Mouse (Mus musculus) ZHBTc4 (cell line): Measurements from ENCODE around the gene Mkks.
A peak's percentile ranks its signal among the peaks of the same experiment; 100 is the strongest.

ENCODE experiments used
- DNase-seq: peaks from one replicate; pipeline ENCODE4 v3.0.0-alpha.2; 2011; ENCODE audit warnings: low read depth, low spot score

Gene Mkks

DNA sequence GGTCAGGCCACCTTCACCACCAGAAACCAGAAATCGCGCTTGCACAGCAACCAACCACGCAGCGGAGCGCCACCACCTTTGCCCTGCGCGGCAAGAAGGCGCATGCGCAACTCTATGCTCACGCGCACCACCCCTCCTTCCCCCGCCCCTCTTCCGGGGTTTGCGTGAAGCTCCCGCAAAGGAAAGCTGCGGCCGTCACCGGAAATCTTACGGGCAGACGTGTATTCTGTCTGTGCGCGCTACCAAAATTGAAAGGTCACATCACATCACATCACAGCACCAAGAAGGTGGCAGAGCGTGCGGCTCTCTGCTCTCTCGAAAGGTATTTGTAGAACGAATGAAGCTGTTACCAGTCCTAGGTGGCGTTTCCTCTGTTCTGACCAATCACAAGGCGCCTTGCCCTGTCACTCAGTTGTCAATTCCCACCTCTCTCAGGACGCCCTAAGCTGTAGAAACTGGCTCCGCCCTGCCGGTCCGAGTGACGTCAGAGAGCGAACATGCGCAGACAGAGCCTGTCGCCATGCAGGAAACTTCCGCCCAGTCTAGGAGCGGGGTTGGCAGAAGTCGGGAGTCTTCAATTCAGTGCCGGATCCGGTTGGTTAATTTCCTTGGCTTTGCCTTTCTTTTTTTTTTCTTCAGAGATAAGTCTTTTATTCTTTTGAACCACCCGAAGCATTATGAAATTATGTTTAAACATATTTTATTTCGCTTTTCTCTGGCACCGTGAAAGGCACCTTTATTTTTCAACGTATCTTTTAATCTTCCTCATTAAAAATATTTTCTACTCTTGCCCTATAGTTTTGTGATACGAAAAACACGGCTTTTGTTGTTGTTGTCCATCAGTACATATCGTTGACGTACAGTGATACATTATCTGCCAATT is at the start of gene Mkks, which contains the start of the genes Slx4ip and AL731706.1:
Gene Mkks (minus strand): TSS at position 322 of the 883 bp plus-strand sequence.
Gene Slx4ip (plus strand): TSS at position 151 of the 883 bp plus-strand sequence.
Gene AL731706.1 (minus strand): TSS at position 322 of the 883 bp plus-strand sequence.
- peak; percentile 99 for DNase-seq

DNA sequence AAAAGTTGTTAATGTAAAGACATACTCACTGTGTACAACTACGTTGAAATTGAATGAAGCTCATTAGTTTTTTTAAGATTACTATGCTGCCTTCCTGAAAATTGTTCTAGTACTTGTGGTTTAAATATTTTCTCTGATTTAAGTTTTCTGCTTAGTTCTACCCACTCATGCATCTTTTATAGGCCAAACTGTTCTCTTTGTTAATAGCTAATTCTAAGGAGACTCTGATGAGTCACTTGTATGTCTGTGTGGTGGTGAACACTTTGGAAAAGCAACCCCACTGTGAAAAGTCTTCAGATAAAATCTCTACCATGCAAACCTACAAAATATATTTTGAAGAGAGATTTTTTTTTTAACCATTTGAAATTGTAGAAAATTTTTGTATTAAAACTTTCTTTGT is 47.1 kb upstream of the Mkks start:
- no peak for DNase-seq

DNA sequence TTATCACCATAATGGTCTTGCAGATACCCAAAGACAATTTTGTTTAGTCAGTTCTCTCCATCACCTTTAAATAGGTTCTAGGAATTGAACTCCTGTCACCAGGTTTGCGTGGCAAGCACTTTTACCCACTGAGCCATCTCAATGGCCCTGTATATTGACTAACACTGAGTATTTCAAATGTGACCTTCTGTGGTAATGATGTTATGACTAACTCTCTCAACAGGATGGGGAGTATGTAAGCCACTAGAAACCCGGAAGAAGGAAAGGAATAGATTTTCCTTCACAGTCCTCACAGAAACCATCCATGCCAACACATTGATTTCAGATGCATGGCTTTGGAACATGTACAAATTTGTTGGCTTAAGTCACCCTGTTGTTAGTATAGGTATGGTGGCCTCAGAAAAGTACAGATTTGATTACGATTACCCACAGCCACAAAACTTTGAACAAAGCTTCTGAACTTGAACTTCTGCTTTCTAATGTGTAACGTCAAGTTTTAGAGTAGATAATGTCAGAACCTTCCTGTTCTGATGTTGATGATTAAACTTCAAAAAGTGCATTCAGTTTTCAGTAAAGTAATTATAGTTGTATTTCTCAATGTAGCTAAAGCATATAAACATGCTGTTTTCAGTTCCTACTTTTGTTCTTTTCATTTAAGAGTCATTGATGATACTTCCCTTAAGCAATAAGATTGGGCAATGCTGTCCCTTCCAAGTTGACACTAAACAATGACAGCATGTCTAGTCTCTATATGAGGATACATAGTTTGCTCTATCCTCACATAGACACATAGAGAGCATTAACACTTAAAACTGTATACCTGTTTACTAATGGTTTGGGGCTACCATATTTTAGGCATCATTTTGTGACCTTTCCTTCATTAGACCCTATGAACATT is 45.5 kb upstream of the Mkks start:
- no peak for DNase-seq

DNA sequence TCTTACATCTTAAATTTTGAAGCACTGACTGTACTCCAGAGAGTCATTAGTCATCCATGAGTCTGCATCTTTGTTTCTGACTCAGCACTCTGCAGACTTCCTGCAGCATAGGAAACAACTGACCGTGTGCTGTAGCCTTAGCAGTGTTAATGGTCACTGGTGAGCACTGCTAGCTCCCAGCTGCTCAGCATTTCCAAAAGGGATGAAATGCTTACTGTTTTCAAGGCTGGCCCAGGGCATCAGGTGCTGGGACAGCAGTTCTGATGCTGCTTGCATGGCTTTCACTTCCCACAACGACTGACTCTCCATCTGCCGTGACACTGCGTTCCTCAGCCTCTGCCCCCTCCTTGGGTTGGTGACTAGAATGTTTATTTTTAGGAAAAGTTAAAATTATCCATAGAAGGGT is 29.8 kb upstream of the Mkks start:
- no peak for DNase-seq

DNA sequence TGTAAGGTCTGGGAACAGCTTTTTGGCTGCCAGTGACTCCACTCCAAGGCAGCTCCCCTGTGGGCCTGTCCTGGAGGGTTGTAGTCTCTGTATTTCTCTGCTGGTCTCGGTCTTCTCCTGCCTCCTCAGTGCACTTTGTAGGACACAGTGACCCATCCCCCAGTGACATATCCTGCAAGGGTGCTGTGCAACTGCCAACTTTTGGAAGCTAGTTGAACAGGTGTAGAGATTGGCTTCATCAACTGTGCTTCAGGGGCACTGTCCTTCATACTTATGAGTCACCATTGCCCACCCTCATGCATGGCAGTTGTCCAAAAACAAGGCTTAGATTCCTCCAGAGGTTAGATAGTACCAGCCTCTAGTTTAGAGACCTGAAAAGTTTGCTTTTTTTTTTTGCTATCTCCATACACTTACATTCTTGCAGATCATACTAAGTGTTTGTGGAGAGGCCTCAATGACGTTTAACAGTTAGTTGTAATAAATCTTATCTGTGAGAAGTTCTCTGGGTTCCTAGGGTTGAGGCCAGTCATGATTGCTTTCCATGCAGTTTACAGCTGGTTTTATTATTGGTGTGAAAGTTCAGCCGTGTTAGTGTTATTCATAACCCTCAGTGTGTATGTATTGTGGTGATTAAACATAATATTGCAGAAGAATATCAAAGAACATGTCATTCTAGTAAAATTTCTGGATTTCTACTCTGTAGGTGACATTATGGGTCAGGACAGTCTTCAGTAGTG is 29.2 kb upstream of the Mkks start:
- no peak for DNase-seq

DNA sequence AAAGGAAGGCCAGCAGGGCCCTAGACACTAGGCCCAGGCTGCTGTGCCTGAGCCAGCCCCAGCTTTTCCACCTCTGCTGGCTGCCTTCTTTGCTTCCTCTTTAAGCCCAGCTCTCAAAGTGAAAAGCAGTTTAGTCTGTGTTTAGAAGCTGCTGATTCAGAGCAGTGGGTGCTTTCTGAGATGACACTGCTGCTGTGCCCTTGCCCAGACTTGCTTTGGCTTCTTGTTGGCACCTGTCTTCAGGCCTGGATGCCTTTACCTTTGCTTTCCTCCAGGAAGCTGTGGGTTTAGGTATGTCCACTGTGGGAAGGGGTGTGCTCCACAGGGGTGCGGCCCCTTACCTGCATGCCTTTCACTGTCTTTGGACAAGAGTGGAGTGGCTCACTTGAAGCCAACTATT is 28.2 kb upstream of the Mkks start:
- DNase-seq: peak; percentile 37

DNA sequence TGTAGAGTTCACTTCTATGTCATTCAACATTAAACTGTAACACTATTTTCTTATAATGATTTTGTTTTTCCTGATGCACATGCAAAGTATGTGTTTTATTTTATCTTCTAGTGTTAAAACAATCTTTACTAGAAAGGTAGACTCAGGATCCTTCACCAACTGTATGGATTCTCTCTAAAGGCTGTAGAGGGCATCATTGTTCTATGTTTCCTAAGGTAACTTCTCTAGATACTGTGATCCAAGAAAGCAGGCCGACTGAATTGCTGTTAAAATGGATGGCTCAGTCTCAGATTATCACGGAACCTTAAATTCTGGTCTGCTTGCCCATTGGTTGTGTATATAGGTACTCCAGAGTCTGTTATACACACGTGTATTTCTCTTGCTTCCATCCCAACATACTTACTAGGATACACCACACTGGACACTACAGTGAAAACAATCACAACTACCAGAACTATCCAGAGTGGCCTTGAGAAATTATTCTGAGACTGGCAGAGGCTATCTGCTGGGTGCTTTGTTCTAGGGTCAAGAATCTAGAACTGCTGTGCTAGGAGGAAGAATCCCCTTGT is 23.2 kb upstream of the Mkks start:
- DNase-seq: no peak

DNA sequence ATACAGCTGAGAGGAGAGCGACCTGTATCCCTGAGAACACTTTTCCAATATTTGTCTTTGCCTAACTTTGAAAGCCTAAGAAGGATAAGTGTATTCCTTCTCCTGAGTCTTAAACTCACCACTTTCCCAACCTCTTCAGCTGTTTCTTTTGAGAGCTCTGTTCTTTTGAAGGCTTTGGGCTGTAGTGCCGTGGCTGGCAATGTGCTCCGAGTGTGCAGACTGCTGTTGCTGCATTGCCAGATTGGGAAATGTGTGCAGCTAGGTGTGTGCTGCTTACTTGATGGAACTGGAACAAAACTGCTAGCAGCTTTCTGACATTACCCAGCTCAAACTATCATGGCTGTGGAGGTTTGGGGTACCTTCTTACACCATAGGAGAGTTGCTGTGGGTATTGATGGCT is 21.8 kb upstream of the Mkks start:
- DNase-seq: no peak

DNA sequence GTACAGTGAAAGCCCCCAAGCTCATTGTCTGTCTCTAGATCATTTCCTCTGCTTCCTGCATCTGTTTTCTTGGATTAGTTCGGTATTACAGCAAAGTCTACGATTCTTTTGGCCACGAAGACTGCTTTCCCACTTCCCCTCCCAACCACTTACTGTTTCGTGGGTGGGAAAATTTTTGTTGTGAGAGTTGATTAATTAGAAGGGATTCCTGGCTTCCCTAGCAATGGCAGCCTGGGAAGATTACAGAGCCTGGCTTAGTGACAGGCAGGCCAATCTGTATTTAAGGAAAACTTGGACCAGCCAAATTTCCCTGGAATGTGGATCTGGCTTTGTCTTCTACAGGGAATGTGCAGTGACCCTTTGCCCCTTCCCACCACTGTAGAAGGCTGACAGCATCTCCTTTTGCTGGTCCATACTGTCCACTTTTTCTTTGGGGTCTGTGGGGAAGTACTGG is 20.8 kb upstream of the Mkks start:
- no peak for DNase-seq

DNA sequence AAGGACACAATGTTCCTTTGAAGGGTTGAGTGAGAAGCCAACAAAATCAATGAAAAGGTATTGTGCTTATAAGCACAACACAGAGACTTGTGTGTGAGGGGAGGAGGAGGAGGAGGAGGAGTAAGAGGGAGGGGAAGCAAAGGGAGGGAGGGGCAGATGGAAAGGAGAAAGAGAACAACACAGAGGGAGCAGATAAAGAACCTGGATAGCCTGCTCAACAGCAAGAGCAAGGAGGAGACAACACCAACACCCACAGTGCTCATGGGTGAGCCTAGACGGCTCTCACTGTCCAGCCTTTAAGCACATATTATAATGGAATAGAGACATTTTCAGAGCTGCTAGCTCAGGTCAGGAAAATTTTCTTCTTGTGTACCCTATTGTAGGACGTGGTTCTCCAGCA is 18.1 kb upstream of the Mkks start:
- no peak for DNase-seq

DNA sequence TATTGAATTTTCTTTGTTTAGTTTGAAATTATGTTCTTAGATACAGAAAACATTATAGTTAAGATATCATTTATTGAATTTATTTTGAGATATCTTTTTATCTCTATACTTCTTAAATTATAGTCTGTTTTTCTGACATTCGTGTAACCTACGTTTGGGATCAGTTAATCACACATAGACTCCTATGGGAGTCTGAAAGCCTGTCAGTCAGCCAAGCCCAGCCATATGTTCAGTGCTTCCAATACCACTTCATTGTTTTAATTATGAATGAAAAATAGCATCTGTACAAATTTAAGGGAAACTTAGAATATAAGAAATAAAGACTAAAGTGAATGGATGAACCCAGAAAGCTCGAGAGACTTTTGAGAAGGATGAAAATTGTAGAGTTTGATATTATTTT is 17.4 kb upstream of the Mkks start:
- no peak for DNase-seq

DNA sequence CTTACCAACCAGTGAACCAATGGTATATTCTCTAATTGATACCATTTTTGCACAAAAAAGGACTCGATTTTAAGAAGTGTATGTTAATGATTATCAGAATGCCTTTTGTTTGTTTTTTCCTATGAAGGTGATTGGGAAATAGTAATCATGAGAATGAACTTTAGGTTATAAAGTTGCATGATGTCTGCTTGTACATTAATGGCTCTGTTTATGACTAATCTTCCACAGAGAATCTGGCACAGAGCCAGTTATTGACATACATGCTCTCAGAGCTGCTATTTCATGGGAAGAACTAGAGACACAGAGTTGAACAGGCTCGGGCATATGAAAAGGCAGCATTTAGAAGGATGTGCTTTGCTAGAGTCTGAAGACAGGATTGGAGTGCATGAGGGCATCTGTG is 4.9 kb upstream of the Mkks start:
- DNase-seq: no peak

DNA sequence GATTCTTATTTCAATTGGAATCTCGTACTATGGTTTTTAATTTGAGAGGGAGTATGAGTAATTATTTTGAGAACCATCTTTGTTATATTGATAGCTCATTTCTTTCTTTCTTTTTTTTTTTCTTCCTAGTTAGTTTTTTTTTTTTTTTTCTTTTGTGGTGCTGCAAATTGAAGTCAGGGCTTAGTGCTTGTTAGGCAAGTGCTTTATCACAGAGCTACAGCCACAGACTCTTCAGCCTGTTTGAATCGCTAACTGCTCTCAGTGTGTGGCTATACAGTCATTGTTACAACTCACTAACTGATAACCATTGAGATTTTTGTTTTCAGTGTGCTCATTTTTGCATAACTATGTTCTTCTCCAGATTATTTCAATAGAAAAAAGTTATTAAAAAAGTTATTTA is 3.3 kb upstream of the Mkks start:
- DNase-seq: no peak

DNA sequence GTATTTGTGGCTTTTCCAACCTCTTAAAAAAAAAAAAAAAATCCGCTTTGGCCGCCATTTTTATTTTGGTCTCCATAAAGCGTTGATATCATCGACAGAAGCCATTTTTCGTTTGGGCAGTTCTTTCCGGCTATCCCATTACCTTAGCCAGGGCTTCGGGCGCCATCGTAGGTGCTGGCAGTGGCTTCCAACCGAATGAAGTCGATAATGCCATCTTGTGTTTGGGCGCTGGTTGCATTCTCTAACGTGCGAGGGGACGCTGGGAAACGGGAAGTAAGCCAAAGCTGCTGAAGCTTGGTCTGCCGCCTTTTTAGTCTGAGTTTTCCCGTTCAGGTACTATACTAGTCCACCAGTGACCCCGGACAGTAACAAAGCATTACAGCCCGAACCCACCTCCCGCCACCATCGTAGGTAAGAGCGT is 772 bp upstream of the Mkks start:
- DNase-seq: peak; percentile 97

DNA sequence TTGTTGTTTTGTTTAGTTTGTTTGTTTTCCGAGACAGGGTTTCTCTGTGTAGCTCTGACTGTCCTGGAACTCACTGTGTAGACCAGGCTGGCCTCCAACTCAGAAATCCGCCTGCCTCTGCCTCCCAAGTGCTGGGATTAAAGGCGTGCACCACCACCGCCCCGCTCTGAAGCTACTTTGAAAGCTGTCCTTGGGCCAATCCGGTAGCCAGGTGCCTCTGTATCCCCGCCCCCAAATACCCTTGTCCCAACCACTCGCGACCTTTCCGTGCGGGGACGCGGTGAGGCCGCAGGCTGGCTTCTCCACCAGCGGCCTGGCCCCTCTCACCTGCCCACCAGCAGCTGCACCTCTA is 497 bp downstream of the Mkks start:
- DNase-seq: peak; percentile 93

DNA sequence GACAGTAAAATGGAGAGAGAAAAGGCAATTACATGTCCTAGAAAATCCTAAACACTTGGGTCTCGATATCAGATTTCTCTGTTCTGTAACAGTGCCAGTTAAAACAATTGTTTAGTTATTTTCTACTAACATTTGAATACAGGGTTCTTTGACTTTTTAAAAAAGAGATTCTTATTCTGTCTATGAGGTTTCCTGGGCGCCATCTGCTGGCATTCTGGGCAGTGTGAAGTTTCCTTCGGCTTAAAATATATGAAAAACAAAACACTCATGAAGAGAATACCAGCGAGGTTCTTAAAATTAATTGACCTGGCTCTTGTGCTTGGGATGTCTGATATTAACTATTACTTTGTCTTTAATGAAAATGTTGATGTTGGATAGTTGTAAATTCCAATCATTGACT is 4.3 kb downstream of the Mkks start:
- no peak for DNase-seq

DNA sequence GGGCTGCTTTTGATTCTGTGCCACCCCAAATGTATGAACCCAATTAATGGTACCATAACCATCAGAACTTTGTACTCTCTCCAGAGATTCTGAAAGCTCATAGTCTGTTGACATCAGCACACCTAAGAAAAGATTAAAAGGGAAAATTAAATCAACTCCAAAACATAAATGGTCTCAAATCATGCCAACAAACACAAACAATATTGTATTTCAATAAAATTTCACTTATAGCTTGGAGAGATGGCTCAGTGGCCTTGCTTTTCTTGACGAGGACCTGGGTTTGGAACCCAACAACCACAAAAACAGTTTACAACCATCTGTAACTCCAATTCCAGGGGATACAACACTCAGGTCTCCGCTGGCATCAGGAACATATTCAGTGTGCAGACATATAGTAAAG is 5.6 kb downstream of the Mkks start, which contains the start of gene AL731706.2:
Gene AL731706.2 (minus strand): TSS at position 101 of the 400 bp plus-strand sequence.
- DNase-seq: no peak

DNA sequence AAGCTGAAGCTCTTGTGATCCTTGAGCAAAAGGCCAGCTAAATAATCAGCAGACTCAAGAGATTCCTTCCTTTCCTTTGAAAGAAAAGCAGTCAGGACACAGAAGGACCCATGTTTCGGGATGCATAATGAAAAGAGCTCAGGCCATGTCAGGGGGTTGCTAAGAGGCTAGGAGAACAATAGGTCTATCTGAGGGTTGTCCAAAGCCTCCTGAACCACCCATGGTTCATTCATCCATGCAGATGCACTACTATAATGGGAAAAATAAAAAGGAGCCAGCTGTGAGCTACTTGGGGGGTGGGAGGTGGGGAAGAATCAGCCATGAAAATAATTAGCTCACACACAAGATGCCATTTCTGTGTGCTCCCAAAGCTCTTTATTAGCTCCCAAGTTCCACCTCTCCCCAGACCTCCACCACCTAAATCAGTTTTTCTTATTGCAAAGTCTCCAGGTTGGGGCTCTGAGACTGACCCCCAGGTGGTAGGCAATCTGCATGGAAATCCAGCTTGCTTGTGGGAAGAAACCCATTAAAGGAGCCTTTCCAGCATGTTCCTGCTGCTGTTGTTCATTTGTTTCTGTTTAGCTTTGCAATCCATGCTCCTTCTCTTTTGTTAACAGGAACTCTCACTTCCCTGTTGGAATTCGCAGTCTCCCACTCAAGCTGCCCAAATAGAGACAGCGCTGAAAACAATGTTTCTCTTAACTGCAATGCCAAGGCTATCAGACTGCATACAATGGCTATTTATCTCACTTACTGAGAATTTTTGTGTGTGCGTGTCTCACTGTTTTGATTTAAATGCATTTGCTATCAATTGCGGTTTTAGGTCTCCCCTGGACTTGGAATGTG is 36.4 kb downstream of the Mkks start:
- no peak for DNase-seq

DNA sequence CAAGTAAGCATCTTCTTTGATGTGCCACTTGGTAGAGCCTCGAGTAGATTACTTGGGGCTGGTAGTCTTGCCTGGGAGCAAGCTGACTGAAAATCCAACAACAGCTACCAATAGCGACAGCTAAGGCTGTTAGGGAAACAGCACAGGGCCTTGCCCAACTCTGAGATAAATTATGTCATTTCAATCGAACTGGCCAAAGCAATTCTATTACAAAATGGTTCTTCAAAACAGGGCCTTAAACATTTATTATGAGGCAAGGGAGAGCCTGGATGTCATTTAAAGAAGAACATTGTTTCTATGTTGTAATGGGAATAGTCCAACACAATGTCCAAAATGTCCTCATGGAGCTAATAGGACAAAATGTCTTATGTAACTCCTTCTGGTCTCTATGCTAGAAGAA is 40.8 kb downstream of the Mkks start:
- DNase-seq: no peak

DNA sequence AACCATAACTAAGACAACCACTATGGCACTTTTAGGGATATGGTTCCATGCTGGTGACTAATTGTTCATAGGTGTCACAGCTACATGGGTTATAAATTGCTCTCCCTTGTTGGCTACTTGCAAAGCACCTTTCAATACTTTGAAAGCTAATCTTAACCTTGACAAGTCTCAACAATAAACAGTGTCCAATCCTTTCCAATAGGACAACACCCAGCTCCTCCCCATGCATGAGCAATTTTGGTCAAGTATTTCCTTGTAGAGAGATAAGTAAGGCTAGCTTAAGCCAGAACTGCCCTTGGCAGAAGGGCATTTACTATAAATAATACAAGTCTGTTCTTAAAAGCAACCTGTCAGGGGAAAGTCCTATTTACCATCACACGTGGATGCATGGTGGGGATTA is 53.2 kb downstream of the Mkks start:
- no peak for DNase-seq
